Mouse (Mus musculus) CH12.LX (cell line): Measurements from ENCODE around the gene Myo15b. TPM values are rescaled to one million over a fixed set of nuclear protein-coding genes. Genes with fewer than 3 reads are reported as not detected.

Experiments
- DNase-seq: peaks from one replicate; pipeline ENCODE4 v3.0.0-alpha.2; 2013; ENCODE audit errors: extremely low read depth
- H3K27ac ChIP-seq: 2 replicates; pipeline ENCODE4 v1.5.1; 2012; ENCODE audit warnings: low read depth, mild to moderate bottlenecking, control low read depth, moderate library complexity; ENCODE audit not compliant: insufficient read depth
- H3K27me3 ChIP-seq: replicated peaks from 2 replicates; pipeline ENCODE3; 2012; ENCODE audit warnings: inconsistent platforms
- H3K36me3 ChIP-seq, 2 experiments: replicated peaks in 1 of 2; 2 replicates each; pipeline versions ENCODE3 to v1.6.1; 2012; ENCODE audit warnings: inconsistent platforms in 1 of 2, low read length in 1 of 2, mild to moderate bottlenecking in 1 of 2, mixed read lengths in 1 of 2, moderate library complexity in 1 of 2; ENCODE audit not compliant: control insufficient read depth in 1 of 2, insufficient read depth in 1 of 2
- H3K4me1 ChIP-seq, 2 experiments: 2 replicates each; pipeline ENCODE4 v1.6.1; 2012; ENCODE audit warnings: inconsistent platforms in 1 of 2, moderate library complexity in 1 of 2; ENCODE audit not compliant: insufficient read depth in 2 of 2, control insufficient read depth in 1 of 2
- H3K4me2 ChIP-seq: 2 replicates; pipeline ENCODE4 v1.6.1; 2012; ENCODE audit warnings: low read depth, mild to moderate bottlenecking, control low read depth; ENCODE audit not compliant: poor library complexity, insufficient read depth, severe bottlenecking
- H3K4me3 ChIP-seq, 3 experiments: fragments of 150-350 bp in 1 of 3; sonication (generic) in 1 of 3; replicated peaks in 1 of 3; 2 replicates each; pipeline versions ENCODE3 to v1.5.1; 2011 to 2012; ENCODE audit warnings: low read depth in 2 of 3, low read length in 2 of 3, mild to moderate bottlenecking in 2 of 3, moderate library complexity in 2 of 3, control low read depth in 1 of 3, improper control_type of control experiment in 1 of 3, inconsistent platforms in 1 of 3, mixed read lengths in 1 of 3; ENCODE audit not compliant: poor library complexity in 1 of 3
- H3K79me2 ChIP-seq: replicated peaks from 2 replicates; pipeline ENCODE4 v1.6.1; 2012; ENCODE audit warnings: mild to moderate bottlenecking, moderate library complexity; ENCODE audit not compliant: control insufficient read depth, poor library complexity, insufficient read depth, severe bottlenecking; ENCODE audit errors: extremely low read depth
- H3K9ac ChIP-seq: 2 replicates; pipeline ENCODE4 v1.6.1; 2012; ENCODE audit warnings: low read depth, mild to moderate bottlenecking, control low read depth, moderate library complexity; ENCODE audit not compliant: insufficient read depth
- H3K9me3 ChIP-seq: replicated peaks from 2 replicates; pipeline ENCODE3; 2012; ENCODE audit warnings: low read length, inconsistent platforms, mixed read lengths
- BHLHE40 ChIP-seq: IDR thresholded peaks from 2 replicates; pipeline ENCODE4 v1.6.1; 2011; ENCODE audit warnings: mild to moderate bottlenecking, low read depth, low read length, improper control_type of control experiment
- CHD1 ChIP-seq: IDR thresholded peaks from 2 replicates; pipeline ENCODE4 v1.6.1; 2012; ENCODE audit warnings: low read depth, low read length, improper control_type of control experiment, inconsistent platforms
- CTCF ChIP-seq, 2 experiments: IDR thresholded peaks in 1 of 2; conservative IDR thresholded peaks in 1 of 2; 2 replicates each; pipeline ENCODE4 v1.5.1; 2011 to 2012; ENCODE audit warnings: low read depth in 2 of 2, low read length in 2 of 2, improper control_type of control experiment in 1 of 2, inconsistent platforms in 1 of 2, mild to moderate bottlenecking in 1 of 2, moderate library complexity in 1 of 2
- E2F4 ChIP-seq: IDR thresholded peaks from 2 replicates; pipeline ENCODE4 v1.6.1; 2011; ENCODE audit warnings: low read depth, low read length, improper control_type of control experiment; ENCODE audit not compliant: insufficient replicate concordance
- ELF1 ChIP-seq: IDR thresholded peaks from 2 replicates; pipeline ENCODE4 v1.6.1; 2014; ENCODE audit warnings: low read depth, mild to moderate bottlenecking, inconsistent platforms, low read length, improper control_type of control experiment
- HCFC1 ChIP-seq: IDR thresholded peaks from 2 replicates; pipeline ENCODE4 v1.6.1; 2012; ENCODE audit warnings: low read depth, mild to moderate bottlenecking, inconsistent platforms, low read length, improper control_type of control experiment
- IRF4 ChIP-seq: IDR thresholded peaks from 2 replicates; pipeline ENCODE4 v1.6.1; 2014; ENCODE audit warnings: low read depth, mild to moderate bottlenecking, inconsistent platforms, low read length, improper control_type of control experiment
- JUND ChIP-seq: conservative IDR thresholded peaks from 2 replicates; pipeline ENCODE4 v1.6.1; 2011; ENCODE audit warnings: low read depth, low read length, improper control_type of control experiment
- KAT2A ChIP-seq: IDR thresholded peaks from 2 replicates; pipeline ENCODE4 v1.6.1; 2012; ENCODE audit warnings: low read length, improper control_type of control experiment, inconsistent platforms; ENCODE audit not compliant: insufficient replicate concordance
- MAX ChIP-seq: IDR thresholded peaks from 2 replicates; pipeline ENCODE4 v1.6.1; 2011; ENCODE audit warnings: low read length, improper control_type of control experiment
- MYC ChIP-seq: IDR thresholded peaks from 2 replicates; pipeline ENCODE4 v1.6.1; 2011; ENCODE audit warnings: low read depth, mild to moderate bottlenecking, improper control_type of control experiment, low read length
- NELFE ChIP-seq: IDR thresholded peaks from 2 replicates; pipeline ENCODE4 v1.6.1; 2011; ENCODE audit warnings: low read depth, low read length, improper control_type of control experiment
- NRF1 ChIP-seq: IDR thresholded peaks from 2 replicates; pipeline ENCODE4 v1.6.1; 2014; ENCODE audit warnings: low read depth, mild to moderate bottlenecking, inconsistent platforms, low read length, improper control_type of control experiment, moderate library complexity
- PAX5 ChIP-seq: IDR thresholded peaks from 2 replicates; pipeline ENCODE4 v1.6.1; 2012; ENCODE audit warnings: low read length, inconsistent platforms, mixed read lengths
- POLR2AphosphoS2 ChIP-seq: IDR thresholded peaks from 2 replicates; pipeline ENCODE4 v1.6.1; 2011; ENCODE audit warnings: low read depth, low read length, improper control_type of control experiment
- RAD21 ChIP-seq: IDR thresholded peaks from 2 replicates; pipeline ENCODE4 v1.6.1; 2011; ENCODE audit warnings: low read depth, mild to moderate bottlenecking, low read length, improper control_type of control experiment, moderate library complexity
- SIN3A ChIP-seq: IDR thresholded peaks from 2 replicates; pipeline ENCODE4 v1.6.1; 2012; ENCODE audit warnings: low read length, improper control_type of control experiment, inconsistent platforms
- SMC3 ChIP-seq: IDR thresholded peaks from 2 replicates; pipeline ENCODE4 v1.6.1; 2011; ENCODE audit warnings: low read depth, low read length, improper control_type of control experiment
- TCF12 ChIP-seq: IDR thresholded peaks from 2 replicates; pipeline ENCODE4 v1.6.1; 2014; ENCODE audit warnings: low read depth, mild to moderate bottlenecking, inconsistent platforms, low read length, improper control_type of control experiment
- USF1 ChIP-seq: IDR thresholded peaks from 2 replicates; pipeline ENCODE4 v1.6.1; 2014; ENCODE audit warnings: low read depth, mild to moderate bottlenecking, inconsistent platforms, low read length, improper control_type of control experiment
- ZC3H11A ChIP-seq: IDR thresholded peaks from 2 replicates; pipeline ENCODE4 v1.6.1; 2012; ENCODE audit warnings: low read depth, mild to moderate bottlenecking, inconsistent platforms, low read length, improper control_type of control experiment
- ZNF384 ChIP-seq: IDR thresholded peaks from 2 replicates; pipeline ENCODE4 v1.6.1; 2012; ENCODE audit warnings: low read depth, low read length, improper control_type of control experiment, inconsistent platforms
- dilution Hi-C: fragments of 300-500 bp; cut with MboI; formaldehyde crosslinking; loops from 2 replicates; pipeline ENCODE4 v1.14.3; 2020; ENCODE audit warnings: low sequenced_read_pairs; ENCODE audit not compliant: extremely low pct_unique_long_range_greater_than_20kb, extremely low pct_ligation_motif_present
- in situ Hi-C: fragments of 300-500 bp; cut with MboI; formaldehyde crosslinking; loops from 3 replicates; pipeline ENCODE4 v1.14.3; 2019; ENCODE audit warnings: low sequenced_read_pairs, low pct_ligation_motif_present, low pct_unique_long_range_greater_than_20kb, mixed read lengths
- polyA plus RNA-seq: library from polyadenylated mRNA; unstranded; fragments of >175 nt; gene quantifications from 2 replicates; pipeline ENCODE4 v1.2.1, GENCODE M21; 2012; ENCODE audit warnings: low read depth; ENCODE audit not compliant: insufficient read length
- total RNA-seq, 2 experiments: library from RNA; depleted of rRNA; stranded (reverse); fragments of 300-350 nt in 1 of 2; fragments of >200 nt in 1 of 2; gene quantifications; 2 replicates each; pipeline ENCODE4 v1.2.3; 2012 to 2014

Gene Myo15b
- total and polyA plus RNA-seq, 3 experiments = 0.21 to 0.43 TPM; not detected in 1

- Histone ChIP-seq H3K27me3 (no peaks in the 10 kb centered on the region), H3K4me1 (peaks cover 0 to 21% of the 10 kb centered on the region in 2 experiments; a peak in 2 of 4 replicates), H3K27ac (no peak overlapping the region), H3K9ac (no peak overlapping the region), H3K9me3 (no peaks in the 10 kb centered on the region), H3K79me2 (no peaks in the 10 kb centered on the region), H3K4me3 (no peak overlapping the region), H3K36me3 (peaks cover 56 to 82% of the 10 kb centered on the region in 2 experiments), H3K4me2 (no peak overlapping the region)
- dilution Hi-C loops = no loop called here
- in situ Hi-C loops = no loop called here
- peak; percentile 82 for DNase-seq
- TF ChIP-seq USF1 (no peak), CHD1 (no peak), ZC3H11A (peak; percentile 7; the same call in 1 of the 2 replicates), NELFE (peak; percentile 56; the same call in 1 of the 2 replicates), ELF1 (no peak), KAT2A (peak; percentile 72; the same call in 1 of the 2 replicates), SMC3 (peak; percentile 77), TCF12 (0 out of 2 replicates have a peak, but pooled peaks have one; percentile 15), HCFC1 (0 out of 2 replicates have a peak, but pooled peaks have one; percentile 23), MAX (0 out of 2 replicates have a peak, but pooled peaks have one; percentile 16), E2F4 (0 out of 2 replicates have a peak, but pooled peaks have one; percentile 32), IRF4 (no peak), JUND (peak; percentile 51), MYC (peak; percentile 62; the same call in 1 of the 2 replicates), RAD21 (peak; percentile 76), SIN3A (peak; percentile 24; the same call in 1 of the 2 replicates), PAX5 (no peak), POLR2AphosphoS2 (no peak), NRF1 (no peak), CTCF (conservative IDR thresholded peaks at IDR 0.05 in 1 of 2, IDR thresholded peaks at IDR 0.05 in 1 of 2; ENCODE audit: low read depth in 2 of 2, low read length in 2 of 2) (peak; percentile 83 to 87), BHLHE40 (0 out of 2 replicates have a peak, but pooled peaks have one; percentile 12), ZNF384 (peak; percentile 27; the same call in 1 of the 2 replicates)
Observed at GRCm38 (mm10) chr11:115920110-115920818, 62.1 kb downstream of the Myo15b start.
